Mouse (Mus musculus) lung, embryonic 14.5 days (tissue): ENCODE results near the gene Cdca8. TPM values are rescaled to one million over a fixed set of nuclear protein-coding genes. Genes with fewer than 3 reads are reported as not detected.

Experiments used
- ATAC-seq: fragments of 200-750 bp; cut with Nextera tagmentation; 2 replicates; pipeline ENCODE4 v1.8.0; 2017; ENCODE audit warnings: mild to moderate bottlenecking, moderate TSS enrichment, moderate library complexity; ENCODE audit not compliant: insufficient read depth
- DNase-seq: peaks from one replicate; pipeline ENCODE4 v3.0.0-alpha.2; 2015
- H3K27ac ChIP-seq: fragments of 300-500 bp; sonication (generic); 2 replicates; pipeline ENCODE4 v1.5.1; 2014; ENCODE audit warnings: low read depth, mild to moderate bottlenecking, moderate library complexity
- H3K27me3 ChIP-seq: fragments of 300-500 bp; sonication (generic); 2 replicates; pipeline ENCODE4 v1.6.1; 2014; ENCODE audit warnings: low read length, control low read depth; ENCODE audit not compliant: insufficient read depth
- H3K36me3 ChIP-seq: fragments of 300-500 bp; sonication (generic); 2 replicates; pipeline ENCODE4 v1.6.1; 2014; ENCODE audit warnings: control low read depth; ENCODE audit not compliant: insufficient read depth
- H3K4me1 ChIP-seq: fragments of 300-500 bp; sonication (generic); 2 replicates; pipeline ENCODE4 v1.6.1; 2014; ENCODE audit warnings: antibody characterized with exemption, control low read depth; ENCODE audit not compliant: insufficient read depth
- H3K4me2 ChIP-seq: fragments of 300-500 bp; sonication (generic); 2 replicates; pipeline ENCODE4 v1.6.1; 2014; ENCODE audit warnings: mild to moderate bottlenecking
- H3K4me3 ChIP-seq: fragments of 300-500 bp; sonication (generic); 2 replicates; pipeline ENCODE4 v1.5.1; 2014; ENCODE audit warnings: low read depth, low read length
- H3K9ac ChIP-seq: fragments of 300-500 bp; sonication (generic); 2 replicates; pipeline ENCODE4 v1.6.1; 2014
- H3K9me3 ChIP-seq: fragments of 300-500 bp; sonication (generic); 2 replicates; pipeline ENCODE4 v1.6.1; 2016; ENCODE audit warnings: low read depth, low read length, control low read depth
- CTCF ChIP-seq: IDR thresholded peaks from 2 replicates; pipeline ENCODE4 v1.5.1; 2016; ENCODE audit warnings: antibody characterized with exemption, low read depth
- WGBS: fragments of 180-500 bp; shearing (Covaris S2); extraction: QIAGEN DNeasy Blood & Tissue Kit; methylation state at CpG from one replicate; pipeline ENCODE4 v1.1.7; 2014; 5-methylcytosine and 5-hydroxymethylcytosine counted together
- polyA plus RNA-seq: library from polyadenylated mRNA; unstranded; fragments of >200 nt; fragmentation: Nextera tagmentation; extraction: Ambion mirVana; gene quantifications from 2 replicates; pipeline ENCODE4 v1.2.1, GENCODE M21; 2014

Gene Cdca8
- polyA plus RNA-seq, 1 experiment from 2014 or later = 169 TPM

DNA sequence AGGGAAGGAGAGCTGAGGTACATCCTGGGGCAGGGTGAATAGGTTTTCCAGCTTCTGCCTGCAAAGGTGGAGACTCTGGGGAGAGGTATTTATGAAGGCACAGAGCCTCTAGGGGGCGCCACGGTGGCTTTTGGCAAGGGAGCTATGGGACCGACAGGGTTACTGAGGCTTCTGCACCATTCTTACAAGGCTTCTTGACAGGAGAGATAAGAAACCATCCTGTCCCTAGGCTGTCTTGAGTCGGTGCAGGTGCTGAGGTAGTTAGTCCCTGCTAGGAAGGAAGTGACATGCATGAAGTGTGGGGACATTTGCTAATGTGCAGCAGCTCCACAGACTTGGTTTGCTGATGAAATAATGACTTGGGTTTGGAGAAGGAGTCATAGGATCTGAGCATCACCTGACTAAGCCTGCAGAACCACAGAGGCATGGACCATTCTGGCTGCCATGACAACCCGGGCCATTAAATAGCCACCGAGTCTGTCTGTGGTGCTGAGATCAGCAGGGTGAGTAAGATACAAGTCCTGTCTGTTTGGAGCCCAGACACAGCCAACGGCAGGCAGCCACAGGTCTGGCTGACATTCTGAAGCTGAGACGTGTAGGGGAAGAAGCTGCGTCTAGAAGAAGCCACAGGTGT, 44.9 kb upstream of the Cdca8 start:
- H3K4me3 ChIP-seq = no peak overlapping the region
- 15% methylated on average over 9 of the region's 9 CpGs for WGBS

GRCm38 (mm10) chr4:124978201-124978600, 39.1 kb upstream of the Cdca8 start:
- DNase-seq = peak; percentile 51
- Histone ChIP-seq H3K4me2 (no peak overlapping the region), H3K9ac (no peak overlapping the region), H3K27ac (no peak overlapping the region), H3K4me1 (no peaks in the 10 kb centered on the region), H3K27me3 (peaks cover 3% of the 10 kb centered on the region; the same call in 1 of the 2 replicates), H3K36me3 (no peaks in the 10 kb centered on the region), H3K4me3 (no peak overlapping the region), H3K9me3 (no peaks in the 10 kb centered on the region)
- 20% methylated on average over 5 of the region's 5 CpGs for WGBS
- no peak for TF ChIP-seq CTCF
- ATAC-seq = no peak

More for the DNA sequence above, 44.9 kb upstream of the Cdca8 start:
- H3K4me2 ChIP-seq = no peak overlapping the region
- peak; percentile 43; the same call in 1 of the 2 replicates for TF ChIP-seq CTCF
- H3K9ac ChIP-seq = no peak overlapping the region
- H3K9me3 ChIP-seq = no peaks in the 10 kb centered on the region
- no peak overlapping the region for H3K27ac ChIP-seq
- DNase-seq (peak; percentile 17), ATAC-seq (no peak)
- H3K27me3 ChIP-seq = peaks cover 53% of the 10 kb centered on the region
- no peaks in the 10 kb centered on the region for H3K36me3 ChIP-seq
- peaks cover 21% of the 10 kb centered on the region; the same call in 1 of the 2 replicates for H3K4me1 ChIP-seq

- TF ChIP-seq CTCF = no peak
- ATAC-seq = no peak
- no peaks in the 10 kb centered on the region for H3K36me3 ChIP-seq
- H3K4me3 ChIP-seq = no peak overlapping the region
- H3K4me2 ChIP-seq = no peak overlapping the region
- no peaks in the 10 kb centered on the region for H3K27me3 ChIP-seq
- H3K9ac ChIP-seq = no peak overlapping the region
- H3K27ac ChIP-seq = no peak overlapping the region
- no peaks in the 10 kb centered on the region for H3K9me3 ChIP-seq
- H3K4me1 ChIP-seq = no peaks in the 10 kb centered on the region
- 69% methylated on average over 2 of the region's 2 CpGs for WGBS
- peak; percentile 37 for DNase-seq
Measured at GRCm38 (mm10) chr4:124973296-124973695, 34.2 kb upstream of the Cdca8 start.

DNA sequence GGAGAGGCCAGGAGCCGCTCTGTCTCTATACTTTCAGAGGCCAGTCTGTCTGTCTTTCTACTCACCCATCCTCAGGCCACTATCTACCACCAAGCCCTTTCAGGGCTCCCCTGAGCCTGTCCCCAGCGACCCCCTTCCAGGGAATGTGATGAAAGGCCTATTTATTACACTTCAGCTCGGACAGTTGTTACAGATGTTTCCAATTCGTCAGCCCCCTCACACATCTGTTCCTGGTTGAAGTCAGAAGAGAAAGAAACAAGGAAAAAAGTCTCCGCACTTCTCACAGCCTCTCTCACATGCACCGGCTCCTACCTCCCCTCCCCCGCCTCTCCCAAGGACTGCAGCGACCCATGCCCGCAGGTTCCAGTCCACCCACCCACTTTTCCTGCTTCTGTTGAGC, 33.2 kb upstream of the Cdca8 start:
- H3K36me3 ChIP-seq = no peaks in the 10 kb centered on the region
- H3K4me2 ChIP-seq = no peak overlapping the region
- no peak for ATAC-seq
- no peak overlapping the region for H3K4me3 ChIP-seq
- H3K9me3 ChIP-seq = no peaks in the 10 kb centered on the region
- H3K27ac ChIP-seq = no peak overlapping the region
- no peak for TF ChIP-seq CTCF
- H3K4me1 ChIP-seq = no peaks in the 10 kb centered on the region
- 34% methylated on average over 9 of the region's 9 CpGs for WGBS
- H3K27me3 ChIP-seq = no peaks in the 10 kb centered on the region
- H3K9ac ChIP-seq = no peak overlapping the region
- no peak for DNase-seq

- H3K9me3 ChIP-seq = no peaks in the 10 kb centered on the region
- H3K9ac ChIP-seq = no peak overlapping the region
- H3K4me1 ChIP-seq = no peaks in the 10 kb centered on the region
- DNase-seq (no peak), ATAC-seq (no peak)
- no peak for TF ChIP-seq CTCF
- no peak overlapping the region for H3K4me2 ChIP-seq
- no peaks in the 10 kb centered on the region for H3K27me3 ChIP-seq
- H3K4me3 ChIP-seq = no peak overlapping the region
- no peaks in the 10 kb centered on the region for H3K36me3 ChIP-seq
- WGBS = 68% methylated on average over 8 of the region's 8 CpGs
- no peak overlapping the region for H3K27ac ChIP-seq
Measured at GRCm38 (mm10) chr4:124971094-124971493, 32.0 kb upstream of the Cdca8 start.

- no peaks in the 10 kb centered on the region for H3K4me1 ChIP-seq
- no peak overlapping the region for H3K4me2 ChIP-seq
- H3K9ac ChIP-seq = no peak overlapping the region
- TF ChIP-seq CTCF = no peak
- WGBS = 34% methylated on average over 5 of the region's 5 CpGs
- no peak overlapping the region for H3K4me3 ChIP-seq
- ATAC-seq = no peak
- no peaks in the 10 kb centered on the region for H3K9me3 ChIP-seq
- no peak for DNase-seq
- H3K27me3 ChIP-seq = no peaks in the 10 kb centered on the region
- no peak overlapping the region for H3K27ac ChIP-seq
- H3K36me3 ChIP-seq = no peaks in the 10 kb centered on the region
Measured at GRCm38 (mm10) chr4:124970677-124971076, 31.6 kb upstream of the Cdca8 start.

DNA sequence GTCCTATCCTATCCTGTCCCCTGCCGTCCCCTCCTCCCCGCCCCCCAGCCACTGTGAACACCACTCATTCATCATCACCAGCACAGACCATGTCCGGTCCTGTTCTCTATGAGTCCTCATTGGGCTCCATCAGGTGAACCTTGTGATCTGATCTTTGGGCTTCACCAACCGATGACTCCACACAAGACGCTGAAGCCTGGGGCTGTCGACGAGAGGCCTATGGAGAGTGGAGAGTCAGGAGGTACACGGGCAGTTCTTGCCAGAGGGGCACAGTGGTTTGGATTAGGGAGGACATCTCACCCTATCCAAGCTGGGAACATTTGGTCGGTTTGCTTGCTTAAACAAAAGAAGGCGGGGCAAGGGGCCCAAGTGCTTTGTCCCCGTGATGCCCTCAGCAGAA, 31.1 kb upstream of the Cdca8 start:
- no peak for TF ChIP-seq CTCF
- H3K4me2 ChIP-seq = no peak overlapping the region
- ATAC-seq = no peak
- DNase-seq = no peak
- H3K36me3 ChIP-seq = no peaks in the 10 kb centered on the region
- H3K27ac ChIP-seq = no peak overlapping the region
- WGBS = 59% methylated on average over 11 of the region's 11 CpGs
- H3K4me3 ChIP-seq = no peak overlapping the region
- H3K9ac ChIP-seq = no peak overlapping the region
- no peaks in the 10 kb centered on the region for H3K9me3 ChIP-seq
- no peaks in the 10 kb centered on the region for H3K4me1 ChIP-seq
- no peaks in the 10 kb centered on the region for H3K27me3 ChIP-seq
